Mouse (Mus musculus) cerebral cortex, adult 2 months (tissue): Measurements from ENCODE around the gene Akr1c19.

ENCODE experiments used
- WGBS: fragments of 180-500 bp; shearing (Covaris S2); methylation state at CpG from one replicate; pipeline ENCODE4 v1.1.7; 2018; 5-methylcytosine and 5-hydroxymethylcytosine counted together

The Akr1c19 gene

DNA sequence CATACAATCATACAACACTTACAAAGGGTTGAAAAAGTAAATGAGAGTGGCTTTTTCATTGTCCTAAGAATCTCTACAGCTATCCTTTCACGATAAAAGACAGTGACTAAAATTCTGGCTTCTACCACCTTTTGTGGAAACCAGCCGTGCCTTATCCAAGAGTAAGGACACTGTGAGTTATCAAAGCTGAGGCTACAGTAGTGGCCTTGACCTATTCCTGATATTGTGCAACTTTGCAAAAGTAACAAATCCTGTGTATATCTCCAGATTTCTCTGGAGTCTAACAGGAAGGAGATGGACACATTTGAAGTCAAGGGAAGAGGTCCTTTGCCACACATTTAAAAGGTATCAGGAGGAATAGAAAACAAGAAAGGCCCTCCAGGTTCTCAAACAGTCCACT is 49.0 kb downstream of the Akr1c19 start:
- 88% methylated on average over 2 of the region's 2 CpGs for WGBS

GRCm38 (mm10) chr13:4279284-4279683 is 50.8 kb downstream of the Akr1c19 start, which contains the start of gene Akr1c12:
Gene Akr1c12, minus strand, starts transcription at chr13:4279433.
- 65% methylated on average over 4 of the region's 4 CpGs for WGBS

DNA sequence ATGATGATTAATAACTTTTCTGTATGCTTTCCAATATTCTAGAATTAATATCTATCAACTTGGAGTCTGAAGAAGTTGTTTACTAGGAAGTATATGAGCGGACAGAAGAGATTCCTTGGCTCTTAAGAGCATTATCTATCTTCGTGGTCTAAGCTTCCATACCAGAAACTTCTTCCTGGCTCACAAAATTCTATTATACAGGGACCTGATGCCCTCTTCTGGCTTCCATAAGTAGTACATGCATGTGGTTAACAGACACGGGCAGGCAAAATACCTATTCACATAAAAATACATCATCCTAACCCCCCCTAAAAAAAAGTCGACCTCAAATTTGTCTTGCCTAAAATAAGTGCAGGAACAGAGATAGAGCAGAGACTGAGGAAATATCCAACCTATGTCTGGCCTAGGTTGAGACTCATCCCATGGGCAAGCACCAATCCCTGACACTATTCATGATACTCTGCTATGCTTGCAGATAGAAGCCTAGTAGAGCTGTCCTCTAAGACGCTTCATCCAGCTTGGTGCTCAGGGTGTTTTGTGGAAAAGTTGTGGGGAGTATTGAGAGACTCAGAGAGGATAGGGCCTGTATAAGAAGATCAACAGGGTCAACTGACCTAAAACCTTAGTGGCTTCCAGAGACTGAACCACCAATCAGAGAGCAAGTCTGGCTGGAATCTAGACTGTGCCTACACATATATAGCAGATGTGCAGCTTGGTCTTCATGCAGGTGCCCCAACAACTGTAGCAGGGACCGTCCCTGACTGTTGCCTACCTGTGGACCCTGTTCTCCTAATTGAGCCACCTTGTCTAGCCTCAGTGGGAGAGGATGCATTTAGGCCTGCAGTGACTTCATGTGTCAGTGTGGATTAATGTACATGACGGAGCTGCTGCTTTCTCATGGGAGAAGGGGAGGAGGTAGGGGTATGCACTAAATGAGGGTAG is 53.2 kb downstream of the Akr1c19 start:
- 37% methylated on average over 7 of the region's 7 CpGs for WGBS

DNA sequence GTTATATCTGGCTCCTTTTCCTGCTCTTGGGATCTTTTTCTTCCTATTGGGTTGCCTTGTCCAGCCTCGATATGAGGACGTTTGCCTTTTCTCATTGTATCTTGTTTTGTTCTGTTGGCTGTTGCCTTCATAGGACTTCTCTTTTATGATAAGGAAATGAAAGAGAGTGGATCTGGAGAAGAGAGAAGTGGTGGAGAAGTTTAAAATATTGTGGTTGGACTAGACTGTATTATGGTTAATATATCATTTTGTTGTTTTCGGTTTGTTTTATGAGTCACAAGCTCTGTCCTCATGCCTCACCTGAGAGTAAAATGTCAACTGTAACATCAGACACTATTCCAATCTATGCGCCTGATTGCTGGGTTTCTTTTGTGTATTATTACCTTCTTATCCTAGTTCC is 68.5 kb downstream of the Akr1c19 start:
- 96% methylated on average over 4 of the region's 4 CpGs for WGBS
